Mouse (Mus musculus) liver, embryonic 14.5 days (tissue): ENCODE measurements at regions not wholly inside any gene's neighbourhood (a gene's known extent, or its start where the extent isn't known, plus 50 kb on each side); places are given as distances from the start of the nearest gene placed in this dataset.

ENCODE experiments used
- CTCF ChIP-seq: IDR thresholded peaks from 2 replicates; pipeline ENCODE4 v1.5.1; 2016; ENCODE audit warnings: antibody characterized with exemption, low read depth, control low read depth
- EP300 ChIP-seq: IDR thresholded peaks from 2 replicates; pipeline ENCODE4 v1.6.1; 2016; ENCODE audit warnings: antibody characterized with exemption, low read depth

DNA sequence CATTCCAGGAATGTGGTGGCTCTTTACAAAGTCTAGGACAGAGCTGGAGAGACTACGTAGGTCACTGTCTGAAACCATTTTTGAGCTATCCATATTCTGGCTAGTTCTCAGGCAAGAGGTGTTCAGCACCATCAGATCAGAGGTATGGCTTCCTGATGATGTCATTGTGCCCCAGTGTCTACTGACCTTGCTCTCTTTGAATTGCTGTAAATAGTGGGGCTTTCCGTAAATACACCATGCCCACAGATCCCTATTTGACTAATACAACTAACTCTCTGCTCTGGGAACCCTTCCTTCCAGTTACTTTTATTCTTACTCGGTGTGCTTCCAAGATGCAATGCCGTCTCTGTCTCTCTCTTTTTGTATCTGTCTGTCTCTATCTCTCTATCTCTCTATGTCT, 72.9 kb downstream of the Cxcr4 start:
- TF ChIP-seq CTCF (no peak), EP300 (no peak)
